Mouse (Mus musculus): ENCODE data around the gene Haus5.

Haus5 gene

GRCm38 (mm10) chr7:30664529-30665200 is at the start of gene Haus5:
Gene Haus5, minus strand, starts transcription at chr7:30664994.
- peak; percentile 97 for DNase-seq (ENCODE audit: low read depth, low spot score)
- H3K27me3 ChIP-seq (ENCODE audit: control insufficient read depth, insufficient read depth, low read length, poor library complexity, severe bottlenecking), result no peaks in the 10 kb centered on the region
- peaks cover 5% of the 10 kb centered on the region; the same call in 1 of the 2 replicates for H3K36me3 ChIP-seq (ENCODE audit: control insufficient read depth, insufficient read depth, low read length, poor library complexity, severe bottlenecking)

- no peak for DNase-seq (ENCODE audit: low read depth, low spot score)
- Histone ChIP-seq H3K36me3 (ENCODE audit: control insufficient read depth, insufficient read depth, low read length, poor library complexity, severe bottlenecking) (no peaks in the 10 kb centered on the region), H3K27me3 (ENCODE audit: control insufficient read depth, insufficient read depth, low read length, poor library complexity, severe bottlenecking) (0 out of 2 replicates have a peak, but pooled peaks cover 2% of the 10 kb centered on the region)
These were observed 47.1 kb upstream of the Haus5 start, which contains the start of gene Atp4a for GRCm38 (mm10) chr7:30711942-30712341. Gene Atp4a, plus strand, starts transcription at chr7:30712209.

- H3K27me3 ChIP-seq (ENCODE audit: control insufficient read depth, insufficient read depth, low read length, poor library complexity, severe bottlenecking), result no peaks in the 10 kb centered on the region
- DNase-seq (ENCODE audit: low read depth, low spot score), result no peak
- H3K36me3 ChIP-seq (ENCODE audit: control insufficient read depth, insufficient read depth, low read length, poor library complexity, severe bottlenecking), result no peaks in the 10 kb centered on the region
These were observed 42.6 kb upstream of the Haus5 start for GRCm38 (mm10) chr7:30707441-30707840.

- DNase-seq (ENCODE audit: low read depth, low spot score), result no peak
- Histone ChIP-seq H3K36me3 (ENCODE audit: control insufficient read depth, insufficient read depth, low read length, poor library complexity, severe bottlenecking) (no peaks in the 10 kb centered on the region), H3K27me3 (ENCODE audit: control insufficient read depth, insufficient read depth, low read length, poor library complexity, severe bottlenecking) (no peaks in the 10 kb centered on the region)
These were observed 41.6 kb upstream of the Haus5 start for GRCm38 (mm10) chr7:30706214-30706882.

- no peaks in the 10 kb centered on the region for H3K27me3 ChIP-seq (ENCODE audit: control insufficient read depth, insufficient read depth, low read length, poor library complexity, severe bottlenecking)
- H3K36me3 ChIP-seq (ENCODE audit: control insufficient read depth, insufficient read depth, low read length, poor library complexity, severe bottlenecking), result no peaks in the 10 kb centered on the region
- DNase-seq (ENCODE audit: low read depth, low spot score), result no peak
These were observed 33.8 kb upstream of the Haus5 start, which contains the start of gene 2200002J24Rik for GRCm38 (mm10) chr7:30698589-30698988. Gene 2200002J24Rik, plus strand, starts transcription at chr7:30698926.

- H3K36me3 ChIP-seq (ENCODE audit: control insufficient read depth, insufficient read depth, low read length, poor library complexity, severe bottlenecking), result no peaks in the 10 kb centered on the region
- peak; percentile 66 for DNase-seq (ENCODE audit: low read depth, low spot score)
- H3K27me3 ChIP-seq (ENCODE audit: control insufficient read depth, insufficient read depth, low read length, poor library complexity, severe bottlenecking), result no peaks in the 10 kb centered on the region
These were observed 33.3 kb upstream of the Haus5 start for GRCm38 (mm10) chr7:30698101-30698500.

GRCm38 (mm10) chr7:30688325-30688724 is 23.5 kb upstream of the Haus5 start:
- Histone ChIP-seq H3K27me3 (ENCODE audit: control insufficient read depth, insufficient read depth, low read length, poor library complexity, severe bottlenecking) (no peaks in the 10 kb centered on the region), H3K36me3 (ENCODE audit: control insufficient read depth, insufficient read depth, low read length, poor library complexity, severe bottlenecking) (no peaks in the 10 kb centered on the region)
- DNase-seq (ENCODE audit: low read depth, low spot score), result no peak

GRCm38 (mm10) chr7:30683425-30683824 is 18.6 kb upstream of the Haus5 start:
- Histone ChIP-seq H3K36me3 (ENCODE audit: control insufficient read depth, insufficient read depth, low read length, poor library complexity, severe bottlenecking) (no peaks in the 10 kb centered on the region), H3K27me3 (ENCODE audit: control insufficient read depth, insufficient read depth, low read length, poor library complexity, severe bottlenecking) (no peaks in the 10 kb centered on the region)
- no peak for DNase-seq (ENCODE audit: low read depth, low spot score)

- DNase-seq (ENCODE audit: low read depth, low spot score), result no peak
- H3K36me3 ChIP-seq (ENCODE audit: control insufficient read depth, insufficient read depth, low read length, poor library complexity, severe bottlenecking), result no peaks in the 10 kb centered on the region
- H3K27me3 ChIP-seq (ENCODE audit: control insufficient read depth, insufficient read depth, low read length, poor library complexity, severe bottlenecking), result no peaks in the 10 kb centered on the region
These were observed 17.1 kb upstream of the Haus5 start for GRCm38 (mm10) chr7:30681897-30682296.

GRCm38 (mm10) chr7:30678263-30678975 is 13.6 kb upstream of the Haus5 start:
- no peak for DNase-seq (ENCODE audit: low read depth, low spot score)
- Histone ChIP-seq H3K27me3 (ENCODE audit: control insufficient read depth, insufficient read depth, low read length, poor library complexity, severe bottlenecking) (no peaks in the 10 kb centered on the region), H3K36me3 (ENCODE audit: control insufficient read depth, insufficient read depth, low read length, poor library complexity, severe bottlenecking) (no peaks in the 10 kb centered on the region)

GRCm38 (mm10) chr7:30671480-30671879 is 6.7 kb upstream of the Haus5 start, which contains the start of gene Pmis2:
Gene Pmis2, minus strand, starts transcription at chr7:30671605.
- DNase-seq (ENCODE audit: low read depth, low spot score), result no peak
- H3K36me3 ChIP-seq (ENCODE audit: control insufficient read depth, insufficient read depth, low read length, poor library complexity, severe bottlenecking), result no peaks in the 10 kb centered on the region
- no peaks in the 10 kb centered on the region for H3K27me3 ChIP-seq (ENCODE audit: control insufficient read depth, insufficient read depth, low read length, poor library complexity, severe bottlenecking)

- Histone ChIP-seq H3K36me3 (ENCODE audit: control insufficient read depth, insufficient read depth, low read length, poor library complexity, severe bottlenecking) (no peaks in the 10 kb centered on the region), H3K27me3 (ENCODE audit: control insufficient read depth, insufficient read depth, low read length, poor library complexity, severe bottlenecking) (no peaks in the 10 kb centered on the region)
- DNase-seq (ENCODE audit: low read depth, low spot score), result peak; percentile 76
These were observed 4.4 kb upstream of the Haus5 start for GRCm38 (mm10) chr7:30669229-30669628.

GRCm38 (mm10) chr7:30665321-30665720 is 527 bp upstream of the Haus5 start:
- Histone ChIP-seq H3K27me3 (ENCODE audit: control insufficient read depth, insufficient read depth, low read length, poor library complexity, severe bottlenecking) (no peaks in the 10 kb centered on the region), H3K36me3 (ENCODE audit: control insufficient read depth, insufficient read depth, low read length, poor library complexity, severe bottlenecking) (peaks cover 3% of the 10 kb centered on the region; the same call in 1 of the 2 replicates)
- no peak for DNase-seq (ENCODE audit: low read depth, low spot score)

- H3K27me3 ChIP-seq (ENCODE audit: control insufficient read depth, insufficient read depth, low read length, poor library complexity, severe bottlenecking), result no peaks in the 10 kb centered on the region
- peaks cover 8% of the 10 kb centered on the region for H3K36me3 ChIP-seq (ENCODE audit: control insufficient read depth, insufficient read depth, low read length, poor library complexity, severe bottlenecking)
- peak; percentile 99 for DNase-seq (ENCODE audit: low read depth, low spot score)
These were observed 14.9 kb downstream of the Haus5 start, which contains the start of gene Rbm42 for GRCm38 (mm10) chr7:30649591-30650540. Gene Rbm42, minus strand, starts transcription at chr7:30650317.
